Mouse (Mus musculus): Measurements from ENCODE around the gene Sema6b. TPM values are rescaled to one million over a fixed set of nuclear protein-coding genes. Genes with fewer than 3 reads are reported as not detected.

Sema6b gene
- total RNA-seq, 2 experiments from 2014 or later = 125 to 133 TPM

GRCm38 (mm10) chr17:56137839-56138613 is 2.1 kb downstream of the Sema6b start:
- H3K4me3 ChIP-seq = peak overlapping the region; percentile 64
- H3K27ac ChIP-seq = peak overlapping the region; percentile 95; the same call in 1 of the 2 replicates
- no peak for TF ChIP-seq CTCF (conservative IDR thresholded peaks at IDR 0.05)
- DNase-seq (ENCODE audit: low spot score in 2 of 2) = no peak

- Histone ChIP-seq H3K27ac (no peak overlapping the region), H3K4me3 (no peak overlapping the region)
- DNase-seq (ENCODE audit: low spot score in 2 of 2) = no peak
- TF ChIP-seq CTCF (conservative IDR thresholded peaks at IDR 0.05) = no peak
Observed at GRCm38 (mm10) chr17:56136558-56136957, 3.6 kb downstream of the Sema6b start.

GRCm38 (mm10) chr17:56134463-56134971 is 5.6 kb downstream of the Sema6b start:
- Histone ChIP-seq H3K27ac (peak overlapping the region; percentile 58), H3K4me3 (peak overlapping the region; percentile 22)
- no peak for DNase-seq (ENCODE audit: low spot score in 2 of 2)
- TF ChIP-seq CTCF (conservative IDR thresholded peaks at IDR 0.05) = peak; percentile 90

GRCm38 (mm10) chr17:56133457-56134363 is 6.4 kb downstream of the Sema6b start:
- Histone ChIP-seq H3K27ac (peak overlapping the region; percentile 58), H3K4me3 (peak overlapping the region; percentile 32)
- DNase-seq (ENCODE audit: low spot score in 2 of 2) = no peak
- no peak for TF ChIP-seq CTCF (conservative IDR thresholded peaks at IDR 0.05)

GRCm38 (mm10) chr17:56132661-56133060 is 7.5 kb downstream of the Sema6b start:
- H3K4me3 ChIP-seq = no peak overlapping the region
- DNase-seq (ENCODE audit: low spot score in 2 of 2) = peak in 1 of 2 experiments; percentile 66
- no peak overlapping the region for H3K27ac ChIP-seq
- peak; percentile 99; the same call in 1 of the 2 replicates for TF ChIP-seq CTCF (conservative IDR thresholded peaks at IDR 0.05)

GRCm38 (mm10) chr17:56131814-56132213 is 8.3 kb downstream of the Sema6b start:
- DNase-seq (ENCODE audit: low spot score in 2 of 2) = peak in 1 of 2 experiments; percentile 78
- peak; percentile 86 for TF ChIP-seq CTCF (conservative IDR thresholded peaks at IDR 0.05)
- Histone ChIP-seq H3K4me3 (no peak overlapping the region), H3K27ac (no peak overlapping the region)

GRCm38 (mm10) chr17:56131136-56131535 is 9.0 kb downstream of the Sema6b start:
- no peak overlapping the region for H3K27ac ChIP-seq
- no peak for DNase-seq (ENCODE audit: low spot score in 2 of 2)
- no peak for TF ChIP-seq CTCF (conservative IDR thresholded peaks at IDR 0.05)
- H3K4me3 ChIP-seq = no peak overlapping the region

GRCm38 (mm10) chr17:56128246-56128645 is 11.9 kb downstream of the Sema6b start:
- DNase-seq (ENCODE audit: low spot score in 2 of 2) = no peak
- TF ChIP-seq CTCF (conservative IDR thresholded peaks at IDR 0.05) = no peak
- Histone ChIP-seq H3K4me3 (no peak overlapping the region), H3K27ac (no peak overlapping the region)

- TF ChIP-seq CTCF (conservative IDR thresholded peaks at IDR 0.05) = no peak
- DNase-seq (ENCODE audit: low spot score in 2 of 2) = no peak
- no peak overlapping the region for H3K27ac ChIP-seq
Observed at GRCm38 (mm10) chr17:56126175-56126574, 14.0 kb downstream of the Sema6b start.

GRCm38 (mm10) chr17:56125276-56125630 is 14.9 kb downstream of the Sema6b start:
- Histone ChIP-seq H3K4me3 (no peak overlapping the region), H3K27ac (no peak overlapping the region)
- DNase-seq (ENCODE audit: low spot score in 2 of 2) = no peak
- TF ChIP-seq CTCF (conservative IDR thresholded peaks at IDR 0.05) = no peak

More at GRCm38 (mm10) chr17:56126175-56126574, 14.0 kb downstream of the Sema6b start:
- no peak overlapping the region for H3K4me3 ChIP-seq

- TF ChIP-seq CTCF (conservative IDR thresholded peaks at IDR 0.05) = peak; percentile 88
- Histone ChIP-seq H3K27ac (peak overlapping the region; percentile 4; the same call in 1 of the 2 replicates), H3K4me3 (no peak overlapping the region; the same call in 1 of the 2 replicates)
- peak in 1 of 2 experiments; percentile 71 for DNase-seq (ENCODE audit: low spot score in 2 of 2)
Observed at GRCm38 (mm10) chr17:56124377-56125275, 15.5 kb downstream of the Sema6b start.
